In genomic region chr1:59247602-59248001, GRCm38 (mm10) we compare ENCODE assay signal across 9 mouse cellular contexts. TPM values are rescaled to one million over a fixed set of nuclear protein-coding genes. Genes with fewer than 3 reads are reported as not detected.
DNase-seq lines count a peak whose midpoint lies in the region; ATAC-seq and TF ChIP-seq lines count a peak whose summit lies in the region.
"Had no signal": no experiment of that assay in that cellular context is flagged by ENCODE, and none has a peak within 500 bp of the region (broad histone marks: within the 10 kb centered on the region; RNA-seq: fewer than 3 reads in every experiment).

No protein-coding gene starts in this region.

- peak in 1 of 2 experiments; percentile 46 for DNase-seq in layer of hippocampus, adult 2 months (ENCODE audit: low spot score in 2 of 2)
- DNase-seq in layer of hippocampus, postnatal 36 days, result no peak
- peak; percentile 67 for DNase-seq in heart, postnatal 4 days
- DNase-seq in left cerebral cortex, postnatal 10 days (ENCODE audit: extremely low spot score in 1 of 2, low spot score in 2 of 2), result peak; percentile 19 to 64

- no peak for TF ChIP-seq POLR2A in bone marrow macrophage, adult 2 months (IDR thresholded peaks at IDR 0.05; ENCODE audit: borderline replicate concordance, low read depth, low read length)
- no peak for TF ChIP-seq POLR2A in testis, adult 2 months (IDR thresholded peaks at IDR 0.05; ENCODE audit: control insufficient read depth, low read depth, low read length)

- TF ChIP-seq CTCF in layer of hippocampus, adult 2 months (conservative IDR thresholded peaks at IDR 0.05), result peak; percentile 82
- TF ChIP-seq CTCF in bone marrow macrophage, adult 2 months (IDR thresholded peaks at IDR 0.05; ENCODE audit: low read depth, low read length), result peak; percentile 82
- peak; percentile 76; the same call in 1 of the 2 replicates for TF ChIP-seq CTCF in testis, adult 2 months (IDR thresholded peaks at IDR 0.05; ENCODE audit: control insufficient read depth, insufficient read depth, insufficient replicate concordance, low read depth, low read length)

- H3K4me3 ChIP-seq in layer of hippocampus, adult 2 months, result no peak overlapping the region
- no peak overlapping the region for H3K4me3 ChIP-seq in bone marrow macrophage, adult 2 months (ENCODE audit: insufficient read depth, low read length)
- H3K4me3 ChIP-seq in midbrain, embryonic 12.5 days, result no peak overlapping the region
- H3K4me3 ChIP-seq in testis, adult 2 months (ENCODE audit: control insufficient read depth, low read depth, low read length), result no peak overlapping the region
- H3K4me3 ChIP-seq: limb, embryonic 12.5 days had no signal

- H3K27me3 ChIP-seq in midbrain, embryonic 12.5 days, result no peaks in the 10 kb centered on the region
- H3K27me3 ChIP-seq in testis, adult 2 months (ENCODE audit: control insufficient read depth, insufficient read depth, low read length), result no peaks in the 10 kb centered on the region
- H3K27me3 ChIP-seq: limb, embryonic 12.5 days had no signal

- intact Hi-C loops in left cerebral cortex, postnatal 10 days (cut with DNase I), result loop anchor here (5.0 kb wide), 1 partner anchor 375 kb away; no protein-coding TSS in a partner anchor

- ATAC-seq in erythroid progenitor cell, adult 5-6 weeks (replicated peaks; ENCODE audit: low FRiP score, poor library complexity, severe bottlenecking), result peak; percentile 30; the same call in 1 of the 2 replicates
- 0 out of 2 replicates have a peak, but pooled peaks have one; percentile 52 for ATAC-seq in midbrain, embryonic 12.5 days (ENCODE audit: low FRiP score, low read depth)

- no peak overlapping the region for H3K27ac ChIP-seq in layer of hippocampus, adult 2 months
- H3K27ac ChIP-seq in bone marrow macrophage, adult 2 months (ENCODE audit: insufficient read depth, low read depth, low read length), result no peak overlapping the region
- no peak overlapping the region for H3K27ac ChIP-seq in midbrain, embryonic 12.5 days (replicated peaks)
- H3K27ac ChIP-seq in testis, adult 2 months (ENCODE audit: control insufficient read depth, insufficient read depth, low read depth, low read length), result no peak overlapping the region
- H3K27ac ChIP-seq: limb, embryonic 12.5 days had no signal

- no peak overlapping the region for H3K4me2 ChIP-seq in midbrain, embryonic 12.5 days (replicated peaks)
- H3K4me2 ChIP-seq: limb, embryonic 12.5 days had no signal

- H3K4me1 ChIP-seq in bone marrow macrophage, adult 2 months (ENCODE audit: control insufficient read depth, insufficient read depth, low read length), result no peaks in the 10 kb centered on the region
- no peaks in the 10 kb centered on the region for H3K4me1 ChIP-seq in midbrain, embryonic 12.5 days
- peaks cover 3% of the 10 kb centered on the region; the same call in 1 of the 2 replicates for H3K4me1 ChIP-seq in testis, adult 2 months (ENCODE audit: control insufficient read depth, insufficient read depth, low read length)
- H3K4me1 ChIP-seq: limb, embryonic 12.5 days had no signal

- 6% methylated on average over 9 of the region's 9 CpGs for WGBS in midbrain, embryonic 12.5 days

- no peaks in the 10 kb centered on the region for H3K36me3 ChIP-seq in midbrain, embryonic 12.5 days
- no peaks in the 10 kb centered on the region for H3K36me3 ChIP-seq in testis, adult 2 months (ENCODE audit: control insufficient read depth, insufficient read depth, low read length)
- H3K36me3 ChIP-seq: limb, embryonic 12.5 days had no signal

- no peaks in the 10 kb centered on the region for H3K9me3 ChIP-seq in midbrain, embryonic 12.5 days
- H3K9me3 ChIP-seq: limb, embryonic 12.5 days had no signal

- H3K9ac ChIP-seq in midbrain, embryonic 12.5 days (replicated peaks), result no peak overlapping the region
- H3K9ac ChIP-seq: limb, embryonic 12.5 days had no signal

RNA-seq across cellular contexts. Expression of gene Cdk15, which starts 9.1 kb away (rescaled TPM):
- total RNA-seq in layer of hippocampus, adult 2 months (2021), result not detected
- under 1 TPM in 1 of 2 experiments, not detected in 1; 0.91 TPM for total RNA-seq in layer of hippocampus, postnatal 36 days (2021)
- polyA plus RNA-seq in bone marrow macrophage, adult 2 months (2012; ENCODE audit: insufficient read depth, insufficient read length, missing spikeins), result 0.51 TPM in 1 of 2 replicates, not detected in the other
- not detected in 2 replicates for total RNA-seq in erythroid progenitor cell, adult 5-6 weeks (2015; ENCODE audit: low replicate concordance)
- not detected in 2 replicates for total RNA-seq in erythroid progenitor cell, adult 5-6 weeks (2017; ENCODE audit: low replicate concordance)
- not detected for total RNA-seq in heart, postnatal 4 days (2021)
- under 1 TPM; 0.45 to 0.60 TPM for total RNA-seq in left cerebral cortex, postnatal 10 days (2021)
- 0.21 and 0.28 TPM in 2 replicates for polyA plus RNA-seq in midbrain, embryonic 12.5 days (2016; fragmentation: Nextera tagmentation; extraction: Ambion mirVana)
- 1.3 and 1.6 TPM in 2 replicates for polyA plus RNA-seq in testis, adult 2 months (2012; rRNA removed)
- polyA plus RNA-seq: limb, embryonic 12.5 days had no signal

RNA-seq across cellular contexts. Expression of gene Als2, which starts 10.6 kb away (rescaled TPM):
- total RNA-seq in layer of hippocampus, adult 2 months (2021), result 10 to 100 TPM; 50.0 to 51.8 TPM
- 10 to 100 TPM; 47.9 to 55.4 TPM for total RNA-seq in layer of hippocampus, postnatal 36 days (2021)
- 10.1 TPM in 2 replicates for polyA plus RNA-seq in bone marrow macrophage, adult 2 months (2012; ENCODE audit: insufficient read depth, insufficient read length, missing spikeins)
- 11.9 and 15.1 TPM in 2 replicates for total RNA-seq in erythroid progenitor cell, adult 5-6 weeks (2015; ENCODE audit: low replicate concordance)
- total RNA-seq in erythroid progenitor cell, adult 5-6 weeks (2017; ENCODE audit: low replicate concordance), result 20.6 and 22.1 TPM in 2 replicates
- total RNA-seq in heart, postnatal 4 days (2021), result 10 to 100 TPM; 12.8 to 13.5 TPM
- 10 to 100 TPM; 34.2 to 34.3 TPM for total RNA-seq in left cerebral cortex, postnatal 10 days (2021)
- 22.5 and 23.0 TPM in 2 replicates for polyA plus RNA-seq in midbrain, embryonic 12.5 days (2016; fragmentation: Nextera tagmentation; extraction: Ambion mirVana)
- polyA plus RNA-seq in testis, adult 2 months (2012; rRNA removed), result 6.8 and 7.1 TPM in 2 replicates

Comparison
In these comparisons a context has a peak if more than half of its experiments do, and no peak if none do; other contexts are left out.
1. DNase-seq: peak in heart, postnatal 4 days (single experiment) and left cerebral cortex, postnatal 10 days (2 of 2); none in layer of hippocampus, postnatal 36 days (0 of 2).
2. Peak in every context shown above with its lines, with median percentiles within 50 percentile points of each other: CTCF ChIP-seq.